Mouse (Mus musculus): ENCODE results near the gene Il19. TPM values are rescaled to one million over a fixed set of nuclear protein-coding genes. Genes with fewer than 3 reads are reported as not detected.

Il19 gene
- polyA plus RNA-seq, 1 experiment: not detected

GRCm38 (mm10) chr1:130893329-130894040, 46.4 kb downstream of the Il19 start:
- 63% methylated on average over 9 of the region's 9 CpGs for WGBS
- H3K4me1 ChIP-seq (ENCODE audit: control insufficient read depth, insufficient read depth, low read length): no peaks in the 10 kb centered on the region
- no peak overlapping the region for H3K4me3 ChIP-seq (replicated peaks; ENCODE audit: control insufficient read depth, low read depth, low read length)
- no peak overlapping the region for H3K27ac ChIP-seq (ENCODE audit: control insufficient read depth, insufficient read depth, low read depth, low read length, poor library complexity)
- TF ChIP-seq POLR2A (IDR thresholded peaks at IDR 0.05; ENCODE audit: borderline replicate concordance, control insufficient read depth, low read depth, low read length) (no peak), CTCF (IDR thresholded peaks at IDR 0.05; ENCODE audit: control insufficient read depth, insufficient read depth, low read length) (no peak)

DNA sequence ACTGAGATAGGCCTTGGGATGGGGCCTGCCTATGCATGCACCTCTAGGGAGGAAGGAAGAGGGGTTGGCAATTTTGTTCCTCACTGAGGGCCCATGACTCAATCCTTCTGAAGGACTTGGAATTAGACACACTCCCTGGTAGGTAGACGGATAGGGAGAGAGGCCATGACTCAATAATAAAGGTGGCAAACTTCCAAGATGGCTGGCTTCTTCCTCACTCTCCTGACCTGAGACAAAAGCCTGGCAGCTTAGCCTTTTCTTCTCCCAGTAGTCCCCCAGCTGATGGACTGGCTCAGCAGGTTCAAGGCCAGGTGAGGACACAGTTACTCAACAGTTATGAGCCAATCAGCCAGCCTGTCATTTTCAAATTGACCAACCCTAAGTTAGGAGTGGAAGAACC, 47.5 kb downstream of the Il19 start:
- no peak overlapping the region for H3K27ac ChIP-seq (ENCODE audit: control insufficient read depth, insufficient read depth, low read depth, low read length, poor library complexity)
- 53% methylated on average over 1 of the region's 1 CpGs for WGBS
- no peak overlapping the region for H3K4me3 ChIP-seq (replicated peaks; ENCODE audit: control insufficient read depth, low read depth, low read length)
- H3K4me1 ChIP-seq (ENCODE audit: control insufficient read depth, insufficient read depth, low read length): no peaks in the 10 kb centered on the region
- no peak for TF ChIP-seq POLR2A (IDR thresholded peaks at IDR 0.05; ENCODE audit: borderline replicate concordance, control insufficient read depth, low read depth, low read length)
- TF ChIP-seq CTCF (IDR thresholded peaks at IDR 0.05; ENCODE audit: control insufficient read depth, insufficient read depth, low read length): no peak

GRCm38 (mm10) chr1:130887354-130887753, 52.6 kb downstream of the Il19 start, which contains the start of gene Il24:
Il24 (minus strand) TSS chr1:130887454.
- no peak within 1 kb of the TSS for H3K27ac ChIP-seq (ENCODE audit: control insufficient read depth, insufficient read depth, low read depth, low read length, poor library complexity)

DNA sequence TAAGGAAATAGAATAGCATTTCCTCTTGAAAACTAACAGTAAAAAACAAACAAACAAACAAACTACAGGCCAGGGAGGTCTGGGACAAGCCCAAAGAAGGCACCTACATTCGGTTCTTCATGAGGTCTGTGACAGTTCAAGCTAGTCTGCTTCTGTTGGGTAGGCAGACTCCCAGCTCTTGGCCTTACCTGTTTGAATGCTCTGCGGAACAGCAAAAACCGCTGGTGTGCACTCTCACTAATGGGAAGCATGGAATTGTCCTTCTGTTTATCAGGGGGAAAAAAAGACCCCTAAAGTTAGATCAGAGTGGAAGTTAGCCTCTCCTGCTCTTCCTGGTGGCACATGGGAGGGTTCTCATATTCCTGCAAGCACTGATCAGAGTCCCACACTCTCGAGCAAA, 56.8 kb downstream of the Il19 start:
- Histone ChIP-seq H3K4me3 (replicated peaks; ENCODE audit: control insufficient read depth, low read depth, low read length) (no peak overlapping the region), H3K27ac (ENCODE audit: control insufficient read depth, insufficient read depth, low read depth, low read length, poor library complexity) (no peak overlapping the region), H3K4me1 (ENCODE audit: control insufficient read depth, insufficient read depth, low read length) (no peaks in the 10 kb centered on the region)
- TF ChIP-seq POLR2A (IDR thresholded peaks at IDR 0.05; ENCODE audit: borderline replicate concordance, control insufficient read depth, low read depth, low read length): no peak
- 82% methylated on average over 4 of the region's 4 CpGs for WGBS

More at GRCm38 (mm10) chr1:130887354-130887753, 52.6 kb downstream of the Il19 start, which contains the start of gene Il24:
- no peak within 1 kb of the TSS for H3K4me3 ChIP-seq (replicated peaks; ENCODE audit: control insufficient read depth, low read depth, low read length)
- TF ChIP-seq POLR2A (IDR thresholded peaks at IDR 0.05; ENCODE audit: borderline replicate concordance, control insufficient read depth, low read depth, low read length) (no peak), CTCF (IDR thresholded peaks at IDR 0.05; ENCODE audit: control insufficient read depth, insufficient read depth, low read length) (no peak)
- H3K4me1 ChIP-seq (ENCODE audit: control insufficient read depth, insufficient read depth, low read length): no peaks in the 10 kb centered on the region

Other genes with a start within 250 kb of the Il19 start
- gene Gm29427, start 224.3 kb downstream of the Il19 start, polyA plus RNA-seq (2011; ENCODE audit: insufficient read depth, insufficient read length, low replicate concordance, missing spikeins): 0.63 TPM in 1 of 2 replicates, not detected in the other
- gene Yod1, start 222.8 kb downstream of the Il19 start, polyA plus RNA-seq (2011; ENCODE audit: insufficient read depth, insufficient read length, low replicate concordance, missing spikeins): 11.6 and 16.1 TPM in 2 replicates
- gene Pfkfb2, start 210.9 kb downstream of the Il19 start, polyA plus RNA-seq (2011; ENCODE audit: insufficient read depth, insufficient read length, low replicate concordance, missing spikeins): 6.9 and 14.5 TPM in 2 replicates
- gene AA986860, start 208.1 kb downstream of the Il19 start, polyA plus RNA-seq (2011; ENCODE audit: insufficient read depth, insufficient read length, low replicate concordance, missing spikeins): 1.9 and 2.6 TPM in 2 replicates
- gene Fcamr, start 139.2 kb downstream of the Il19 start, polyA plus RNA-seq (2011; ENCODE audit: insufficient read depth, insufficient read length, low replicate concordance, missing spikeins): not detected in 2 replicates
- 1.3 and 1.7 TPM in 2 replicates for gene Pigr, start 113.4 kb downstream of the Il19 start, polyA plus RNA-seq (2011; ENCODE audit: insufficient read depth, insufficient read length, low replicate concordance, missing spikeins)
- gene Fcmr, start 74.4 kb downstream of the Il19 start, polyA plus RNA-seq (2011; ENCODE audit: insufficient read depth, insufficient read length, low replicate concordance, missing spikeins): 13.2 and 36.6 TPM in 2 replicates
- gene Il24, start 52.7 kb downstream of the Il19 start, polyA plus RNA-seq (2011; ENCODE audit: insufficient read depth, insufficient read length, low replicate concordance, missing spikeins): not detected in 2 replicates
- gene Il20, start 28.7 kb downstream of the Il19 start, polyA plus RNA-seq (2011; ENCODE audit: insufficient read depth, insufficient read length, low replicate concordance, missing spikeins): not detected in 2 replicates
- 1.1 TPM in 1 of 2 replicates, not detected in the other for gene Il10, start 79.7 kb upstream of the Il19 start, polyA plus RNA-seq (2011; ENCODE audit: insufficient read depth, insufficient read length, low replicate concordance, missing spikeins)
- 22.7 and 38.1 TPM in 2 replicates for gene Mapkapk2, start 157.7 kb upstream of the Il19 start, polyA plus RNA-seq (2011; ENCODE audit: insufficient read depth, insufficient read length, low replicate concordance, missing spikeins)
- 7.5 and 13.4 TPM in 2 replicates for gene Dyrk3, start 198.2 kb upstream of the Il19 start, polyA plus RNA-seq (2011; ENCODE audit: insufficient read depth, insufficient read length, low replicate concordance, missing spikeins)
- 18.9 and 25.3 TPM in 2 replicates for gene Eif2d, start 213.1 kb upstream of the Il19 start, polyA plus RNA-seq (2011; ENCODE audit: insufficient read depth, insufficient read length, low replicate concordance, missing spikeins)

Measured in bone marrow, adult 2 months (tissue).